Mouse (Mus musculus) small intestine, adult 2 months (tissue): ENCODE results near the gene Arhgap1. TPM values are rescaled to one million over a fixed set of nuclear protein-coding genes. Genes with fewer than 3 reads are reported as not detected.

Experiments used
- H3K27ac ChIP-seq: fragments of 200-500 bp; 2 replicates; pipeline ENCODE4 v1.5.1; 2012; ENCODE audit warnings: low read depth, low read length, control low read depth, inconsistent platforms; ENCODE audit not compliant: insufficient read depth
- H3K27me3 ChIP-seq: fragments of 200-500 bp; 2 replicates; pipeline ENCODE4 v1.6.1; 2012; ENCODE audit warnings: mild to moderate bottlenecking, moderate library complexity, low read length, inconsistent platforms; ENCODE audit not compliant: control insufficient read depth, insufficient read depth
- H3K36me3 ChIP-seq: fragments of 200-500 bp; 2 replicates; pipeline ENCODE4 v1.6.1; 2012; ENCODE audit warnings: mild to moderate bottlenecking, low read length, control low read depth, inconsistent platforms; ENCODE audit not compliant: control insufficient read depth, insufficient read depth
- H3K4me1 ChIP-seq: fragments of 200-500 bp; 2 replicates; pipeline ENCODE4 v1.6.1; 2012; ENCODE audit warnings: low read length, inconsistent platforms, mixed read lengths; ENCODE audit not compliant: control insufficient read depth, insufficient read depth, insufficient read length
- H3K4me3 ChIP-seq: fragments of 200-500 bp; 2 replicates; pipeline ENCODE4 v1.5.1; 2012; ENCODE audit warnings: low read depth, mild to moderate bottlenecking, control low read depth, inconsistent platforms, low read length, moderate library complexity
- CTCF ChIP-seq: fragments of 200-500 bp; IDR thresholded peaks from 2 replicates; pipeline ENCODE4 v1.5.1; 2012; ENCODE audit warnings: low read depth, mild to moderate bottlenecking, control low read depth, inconsistent platforms, low read length, moderate library complexity, mixed read lengths; ENCODE audit not compliant: insufficient replicate concordance, insufficient read length; ENCODE audit errors: extremely low read depth
- POLR2A ChIP-seq: fragments of 200-500 bp; IDR thresholded peaks from 2 replicates; pipeline ENCODE4 v1.6.1; 2012; ENCODE audit warnings: low read depth, mild to moderate bottlenecking, control low read depth, inconsistent platforms, low read length, moderate library complexity
- WGBS: fragments of 180-500 bp; shearing (Covaris S2); methylation state at CpG from one replicate; pipeline ENCODE4 v1.1.7; 2018; 5-methylcytosine and 5-hydroxymethylcytosine counted together
- polyA plus RNA-seq: library from polyadenylated mRNA; depleted of rRNA; stranded (reverse); fragments of >200 nt; gene quantifications from 2 replicates; pipeline ENCODE4 v1.2.3, GENCODE M21; 2012

Gene Arhgap1
- polyA plus RNA-seq, 1 experiment, result 99.2 TPM

DNA sequence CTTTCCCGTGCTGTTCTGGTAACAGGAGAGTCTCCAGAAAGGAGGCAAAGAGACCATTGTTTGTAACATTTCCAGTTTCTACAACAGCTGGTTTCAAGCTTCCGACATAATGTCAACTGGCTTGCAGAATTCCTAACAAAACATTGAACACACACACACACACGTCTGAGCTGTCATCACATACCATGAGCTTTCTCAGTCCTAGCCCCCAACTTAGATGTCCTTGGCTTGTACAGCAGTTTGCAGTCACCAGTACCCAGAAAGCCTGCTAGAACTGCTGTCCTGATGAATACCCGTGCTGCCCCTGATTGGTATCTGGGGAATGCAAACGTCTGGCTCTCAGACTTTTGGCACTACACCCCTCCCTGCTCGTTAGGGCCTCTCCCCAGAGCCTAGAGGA, 6.2 kb downstream of the Arhgap1 start:
- Histone ChIP-seq H3K36me3 (peaks cover 59% of the 10 kb centered on the region), H3K27me3 (no peaks in the 10 kb centered on the region), H3K4me3 (no peak overlapping the region), H3K27ac (0 out of 2 replicates have a peak overlapping the region, but pooled peaks have one; percentile 11), H3K4me1 (peaks cover 28% of the 10 kb centered on the region)
- 53% methylated on average over 6 of the region's 6 CpGs for WGBS
- TF ChIP-seq POLR2A (no peak), CTCF (no peak)

- peaks cover 68% of the 10 kb centered on the region for H3K36me3 ChIP-seq
- 26% methylated on average over 8 of the region's 8 CpGs for WGBS
- TF ChIP-seq CTCF (peak; percentile 40; the same call in 1 of the 2 replicates), POLR2A (no peak)
- no peaks in the 10 kb centered on the region for H3K27me3 ChIP-seq
- H3K4me3 ChIP-seq, result no peak overlapping the region
- H3K4me1 ChIP-seq, result peaks cover 28% of the 10 kb centered on the region
- H3K27ac ChIP-seq, result no peak overlapping the region
These were observed 7.1 kb downstream of the Arhgap1 start for GRCm38 (mm10) chr2:91656774-91657173.

DNA sequence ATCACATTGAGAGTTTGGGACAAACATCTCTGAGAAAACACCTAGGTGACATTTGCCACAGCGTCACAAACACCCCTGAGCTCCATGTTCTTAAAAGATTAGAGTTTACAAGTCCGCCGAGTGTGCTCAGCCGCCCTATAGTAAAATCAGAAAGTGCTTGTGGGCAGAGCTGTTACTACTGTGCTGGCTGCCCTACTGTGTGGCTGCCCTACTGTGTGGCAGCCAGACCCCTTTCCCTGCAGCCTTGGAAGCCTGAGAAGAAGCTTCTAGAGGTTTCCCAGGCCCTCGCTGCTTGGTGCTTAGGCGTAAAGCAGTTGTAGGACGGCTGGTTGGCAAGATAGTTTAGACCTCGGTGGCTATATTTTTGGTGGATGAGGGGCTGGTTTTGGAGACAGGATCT, 10.0 kb downstream of the Arhgap1 start:
- H3K4me3 ChIP-seq, result no peak overlapping the region
- 95% methylated on average over 8 of the region's 8 CpGs for WGBS
- peaks cover 25% of the 10 kb centered on the region for H3K4me1 ChIP-seq
- H3K27ac ChIP-seq, result no peak overlapping the region
- TF ChIP-seq CTCF (no peak), POLR2A (no peak)
- H3K36me3 ChIP-seq, result peaks cover 73% of the 10 kb centered on the region
- H3K27me3 ChIP-seq, result no peaks in the 10 kb centered on the region

DNA sequence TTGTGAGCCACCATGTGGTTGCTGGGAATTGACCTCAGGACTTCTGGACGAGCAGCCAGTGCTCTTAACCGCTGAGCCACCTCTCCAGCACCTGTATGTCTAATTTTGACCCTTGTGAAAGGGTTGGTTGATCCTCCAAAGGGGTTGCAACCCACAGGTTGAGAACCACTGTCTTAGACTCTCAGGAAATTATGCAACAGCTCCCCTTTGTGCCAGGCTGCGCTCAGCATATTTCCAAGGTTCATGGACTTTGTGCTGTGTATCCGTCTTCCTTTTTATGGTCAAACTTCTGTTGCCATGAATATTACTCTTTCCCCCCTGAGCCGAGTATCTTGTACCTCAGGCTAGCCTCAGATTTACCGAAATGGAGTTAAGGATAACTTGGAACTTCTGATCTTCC, 11.3 kb downstream of the Arhgap1 start:
- H3K36me3 ChIP-seq, result peaks cover 77% of the 10 kb centered on the region
- TF ChIP-seq POLR2A (no peak), CTCF (no peak)
- peaks cover 13% of the 10 kb centered on the region for H3K4me1 ChIP-seq
- peak overlapping the region; percentile 54 for H3K27ac ChIP-seq
- 75% methylated on average over 6 of the region's 6 CpGs for WGBS
- H3K27me3 ChIP-seq, result no peaks in the 10 kb centered on the region
- H3K4me3 ChIP-seq, result no peak overlapping the region

DNA sequence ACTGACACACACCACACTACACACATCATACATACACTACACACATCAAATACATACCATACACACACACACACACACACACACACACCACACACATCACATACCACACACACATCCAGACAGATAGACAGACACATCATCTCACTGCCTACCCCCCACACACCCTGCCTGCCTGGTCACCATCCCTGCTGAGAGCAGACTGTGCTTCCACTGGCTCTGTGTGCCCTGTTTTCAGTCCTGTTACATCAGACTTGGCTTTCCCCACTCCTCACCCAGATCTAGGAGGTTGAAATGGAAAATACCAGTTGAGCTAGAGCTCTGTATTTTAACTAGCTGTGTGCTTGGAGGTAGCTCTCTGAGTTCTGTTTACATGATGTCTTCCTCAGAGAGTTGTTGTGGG, 15.1 kb downstream of the Arhgap1 start:
- H3K36me3 ChIP-seq, result peaks cover 68% of the 10 kb centered on the region
- H3K27ac ChIP-seq, result no peak overlapping the region
- H3K4me3 ChIP-seq, result no peak overlapping the region
- H3K27me3 ChIP-seq, result no peaks in the 10 kb centered on the region
- TF ChIP-seq POLR2A (no peak), CTCF (no peak)
- H3K4me1 ChIP-seq, result peaks cover 13% of the 10 kb centered on the region

GRCm38 (mm10) chr2:91666386-91666910, 16.8 kb downstream of the Arhgap1 start:
- no peak for TF ChIP-seq CTCF
- H3K27ac ChIP-seq, result peak overlapping the region; percentile 50; the same call in 1 of the 2 replicates
- no peaks in the 10 kb centered on the region for H3K27me3 ChIP-seq
- WGBS, result 80% methylated on average over 6 of the region's 6 CpGs
- no peak overlapping the region for H3K4me3 ChIP-seq
- H3K36me3 ChIP-seq, result peaks cover 77% of the 10 kb centered on the region
- peaks cover 13% of the 10 kb centered on the region for H3K4me1 ChIP-seq

DNA sequence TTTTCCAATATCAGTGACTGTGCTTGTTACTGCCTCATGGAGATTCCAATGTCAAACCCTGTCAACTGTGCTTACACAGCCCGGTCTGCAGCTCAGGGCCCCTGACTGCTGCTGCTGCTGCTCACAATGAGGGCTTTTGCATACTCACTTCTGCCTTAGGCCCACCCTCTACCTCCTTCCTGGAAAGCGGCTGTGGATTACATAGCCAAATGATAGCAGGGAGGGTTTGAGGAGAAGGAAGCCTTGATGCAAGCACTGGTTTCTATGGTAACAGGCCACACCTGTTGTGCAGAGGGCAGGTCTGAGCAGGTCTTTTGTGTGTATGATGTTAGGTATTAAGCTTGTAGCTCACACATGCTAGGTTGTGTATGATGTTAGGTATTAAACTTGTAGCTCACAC, 18.1 kb downstream of the Arhgap1 start:
- WGBS, result 61% methylated on average over 2 of the region's 2 CpGs
- H3K36me3 ChIP-seq, result peaks cover 75% of the 10 kb centered on the region
- H3K27ac ChIP-seq, result peak overlapping the region; percentile 68; the same call in 1 of the 2 replicates
- no peaks in the 10 kb centered on the region for H3K27me3 ChIP-seq
- H3K4me3 ChIP-seq, result no peak overlapping the region
- TF ChIP-seq CTCF (no peak), POLR2A (no peak)
- H3K4me1 ChIP-seq, result peaks cover 10% of the 10 kb centered on the region; the same call in 1 of the 2 replicates
